Mouse (Mus musculus) heart, postnatal 0 days (tissue): ENCODE results near the gene Tmem220. TPM values are rescaled to one million over a fixed set of nuclear protein-coding genes. Genes with fewer than 3 reads are reported as not detected.

Source experiments
- ATAC-seq: fragments of 200-750 bp; cut with Nextera tagmentation; 2 replicates; pipeline ENCODE4 v1.8.0; 2017; ENCODE audit warnings: low read depth, moderate number of reproducible peaks, moderate library complexity; ENCODE audit not compliant: insufficient read depth
- DNase-seq: peaks from one replicate; pipeline ENCODE4 v3.0.0-alpha.2; 2016; ENCODE audit warnings: low spot score
- H3K27ac ChIP-seq: fragments of 300-500 bp; sonication (generic); 2 replicates; pipeline ENCODE4 v1.5.1; 2014; ENCODE audit warnings: low read depth, mild to moderate bottlenecking
- H3K27me3 ChIP-seq: fragments of 300-500 bp; sonication (generic); 2 replicates; pipeline ENCODE4 v1.6.1; 2014; ENCODE audit warnings: low read length, mixed read lengths; ENCODE audit not compliant: control insufficient read depth, insufficient read depth
- H3K36me3 ChIP-seq: fragments of 300-500 bp; sonication (generic); replicated peaks from 2 replicates; pipeline ENCODE4 v1.6.1; 2014; ENCODE audit warnings: low read length, mixed read lengths; ENCODE audit not compliant: control insufficient read depth, insufficient read depth
- H3K4me1 ChIP-seq: fragments of 300-500 bp; sonication (generic); 2 replicates; pipeline ENCODE4 v1.6.1; 2014; ENCODE audit warnings: antibody characterized with exemption; ENCODE audit not compliant: control insufficient read depth, insufficient read depth
- H3K4me2 ChIP-seq: fragments of 300-500 bp; sonication (generic); 2 replicates; pipeline ENCODE4 v1.6.1; 2014; ENCODE audit warnings: low read depth, mild to moderate bottlenecking, low read length, moderate library complexity
- H3K4me3 ChIP-seq: fragments of 300-500 bp; sonication (generic); 2 replicates; pipeline ENCODE4 v1.5.1; 2014; ENCODE audit warnings: low read depth, low read length
- H3K9ac ChIP-seq: fragments of 300-500 bp; sonication (generic); replicated peaks from 2 replicates; pipeline ENCODE4 v1.6.1; 2014; ENCODE audit warnings: low read depth, low read length, mixed read lengths
- H3K9me3 ChIP-seq: fragments of 300-500 bp; sonication (generic); replicated peaks from 2 replicates; pipeline ENCODE4 v1.6.1; 2016; ENCODE audit warnings: low read length; ENCODE audit not compliant: control insufficient read depth
- CTCF ChIP-seq: IDR thresholded peaks from 2 replicates; pipeline ENCODE4 v1.5.1; 2016; ENCODE audit warnings: antibody characterized with exemption, control low read depth, low read depth
- EP300 ChIP-seq: IDR thresholded peaks from 2 replicates; pipeline ENCODE4 v1.6.1; 2016; ENCODE audit warnings: antibody characterized with exemption, low read depth
- WGBS: fragments of 180-500 bp; shearing (Covaris S2); extraction: QIAGEN DNeasy Blood & Tissue Kit; methylation state at CpG from one replicate; pipeline ENCODE4 v1.1.7; 2014; 5-methylcytosine and 5-hydroxymethylcytosine counted together
- polyA plus RNA-seq: library from polyadenylated mRNA; unstranded; fragments of >200 nt; fragmentation: Nextera tagmentation; extraction: Ambion mirVana; gene quantifications from 2 replicates; pipeline ENCODE4 v1.2.1, GENCODE M21; 2015
- total RNA-seq: library from RNA; depleted of rRNA; stranded (reverse); fragments of >200 nt; gene quantifications from 2 replicates; pipeline ENCODE4 v1.2.3, GENCODE M21; 2014; ENCODE audit warnings: low replicate concordance

Gene Tmem220
- total and polyA plus RNA-seq, 2 experiments from 2014 or later = 1.7 TPM; not detected in 1

GRCm38 (mm10) chr11:66984165-66985135 is 40.5 kb upstream of the Tmem220 start:
- peak overlapping the region; percentile 55; the same call in 1 of the 2 replicates for H3K9ac ChIP-seq
- H3K36me3 ChIP-seq = no peaks in the 10 kb centered on the region
- 0 out of 2 replicates have a peak overlapping the region, but pooled peaks have one; percentile 27 for H3K27ac ChIP-seq
- peak overlapping the region; percentile 60 for H3K4me3 ChIP-seq
- DNase-seq (peak; percentile 72), ATAC-seq (peak; percentile 69)
- H3K9me3 ChIP-seq = no peaks in the 10 kb centered on the region
- H3K4me2 ChIP-seq = peak overlapping the region; percentile 68
- peak; percentile 96 for TF ChIP-seq CTCF
- no peak for TF ChIP-seq EP300
- no peaks in the 10 kb centered on the region for H3K27me3 ChIP-seq
- WGBS = 9% methylated on average over 28 of the region's 28 CpGs
- H3K4me1 ChIP-seq = no peaks in the 10 kb centered on the region

- DNase-seq (no peak), ATAC-seq (peak; percentile 38; the same call in 1 of the 2 replicates)
- WGBS = 14% methylated on average over 11 of the region's 11 CpGs
- Histone ChIP-seq H3K36me3 (no peaks in the 10 kb centered on the region), H3K9ac (peak overlapping the region; percentile 55; the same call in 1 of the 2 replicates), H3K27ac (peak overlapping the region; percentile 27; the same call in 1 of the 2 replicates), H3K9me3 (no peaks in the 10 kb centered on the region), H3K4me2 (peak overlapping the region; percentile 68), H3K4me1 (no peaks in the 10 kb centered on the region), H3K4me3 (peak overlapping the region; percentile 60), H3K27me3 (no peaks in the 10 kb centered on the region)
- TF ChIP-seq EP300 = no peak
- TF ChIP-seq CTCF = no peak
Measured at GRCm38 (mm10) chr11:66985136-66985702, 39.7 kb upstream of the Tmem220 start.

GRCm38 (mm10) chr11:66992150-66992549 is 32.8 kb upstream of the Tmem220 start:
- no peak for TF ChIP-seq CTCF
- TF ChIP-seq EP300 = no peak
- DNase-seq (no peak), ATAC-seq (no peak)
- H3K36me3 ChIP-seq = no peaks in the 10 kb centered on the region
- no peaks in the 10 kb centered on the region for H3K9me3 ChIP-seq
- H3K4me1 ChIP-seq = no peaks in the 10 kb centered on the region
- no peak overlapping the region for H3K4me3 ChIP-seq
- no peak overlapping the region for H3K4me2 ChIP-seq
- no peaks in the 10 kb centered on the region for H3K27me3 ChIP-seq
- WGBS = 66% methylated on average over 2 of the region's 2 CpGs
- H3K9ac ChIP-seq = no peak overlapping the region
- H3K27ac ChIP-seq = no peak overlapping the region

GRCm38 (mm10) chr11:66993674-66994073 is 31.3 kb upstream of the Tmem220 start:
- no peak overlapping the region for H3K4me3 ChIP-seq
- peaks cover 10% of the 10 kb centered on the region for H3K4me1 ChIP-seq
- H3K36me3 ChIP-seq = no peaks in the 10 kb centered on the region
- ATAC-seq (peak; percentile 82), DNase-seq (peak; percentile 62)
- TF ChIP-seq EP300 = no peak
- TF ChIP-seq CTCF = no peak; the same call in 1 of the 2 replicates
- no peak overlapping the region for H3K4me2 ChIP-seq
- H3K9me3 ChIP-seq = no peaks in the 10 kb centered on the region
- H3K27ac ChIP-seq = peak overlapping the region; percentile 36; the same call in 1 of the 2 replicates
- H3K9ac ChIP-seq = no peak overlapping the region
- WGBS = 24% methylated on average over 1 of the region's 1 CpGs
- no peaks in the 10 kb centered on the region for H3K27me3 ChIP-seq

- no peaks in the 10 kb centered on the region for H3K27me3 ChIP-seq
- ATAC-seq (no peak), DNase-seq (no peak)
- H3K4me1 ChIP-seq = peaks cover 11% of the 10 kb centered on the region
- WGBS = 79% methylated on average over 4 of the region's 4 CpGs
- H3K27ac ChIP-seq = no peak overlapping the region
- no peak overlapping the region for H3K9ac ChIP-seq
- no peaks in the 10 kb centered on the region for H3K9me3 ChIP-seq
- no peak overlapping the region for H3K4me3 ChIP-seq
- TF ChIP-seq EP300 (no peak), CTCF (no peak)
- no peak overlapping the region for H3K4me2 ChIP-seq
- no peaks in the 10 kb centered on the region for H3K36me3 ChIP-seq
Measured at GRCm38 (mm10) chr11:66996446-66996845, 28.5 kb upstream of the Tmem220 start.
